9 mouse cellular contexts compared by ENCODE assay signal in genomic region chr12:116585001-116585400, GRCm38 (mm10).
A peak's percentile ranks its signal among the peaks of the same experiment; 100 is the strongest.
DNase-seq lines count a peak whose midpoint lies in the region; ATAC-seq and TF ChIP-seq lines count a peak whose summit lies in the region.
"Had no signal": no experiment of that assay in that cellular context is flagged by ENCODE, and none has a peak within 500 bp of the region (broad histone marks: within the 10 kb centered on the region; RNA-seq: fewer than 3 reads in every experiment).

No protein-coding gene starts in this region.

- H3K4me2 ChIP-seq in liver, postnatal 0 days (ENCODE audit: low read depth, low read length), result no peak overlapping the region

- H3K9ac ChIP-seq in liver, postnatal 0 days (replicated peaks), result no peak overlapping the region

- no peaks in the 10 kb centered on the region for H3K36me3 ChIP-seq in liver, postnatal 0 days (replicated peaks; ENCODE audit: insufficient read depth, low read length)

- no peak for ATAC-seq in liver, postnatal 0 days

- H3K4me1 ChIP-seq in liver, postnatal 0 days (ENCODE audit: insufficient read depth), result no peaks in the 10 kb centered on the region
- H3K4me1 ChIP-seq: megakaryocyte, embryonic 14.5 days had no signal

- TF ChIP-seq CTCF in liver, postnatal 0 days (IDR thresholded peaks at IDR 0.05; ENCODE audit: low read depth), result no peak

- no peaks in the 10 kb centered on the region for H3K27me3 ChIP-seq in liver, postnatal 0 days (ENCODE audit: insufficient read depth, low read length)
- H3K27me3 ChIP-seq: megakaryocyte, embryonic 14.5 days had no signal

- no peak overlapping the region for H3K4me3 ChIP-seq in liver, postnatal 0 days (ENCODE audit: low read depth, low read length)
- H3K4me3 ChIP-seq: megakaryocyte, embryonic 14.5 days had no signal

- WGBS in liver, postnatal 0 days (ENCODE audit: insufficient replicate concordance), result 28% methylated on average over 5 of the region's 5 CpGs

- H3K27ac ChIP-seq in liver, postnatal 0 days (ENCODE audit: low read depth), result no peak overlapping the region

- TF ChIP-seq EP300 in liver, postnatal 0 days (IDR thresholded peaks at IDR 0.05; ENCODE audit: low read depth), result no peak

- H3K9me3 ChIP-seq in liver, postnatal 0 days (ENCODE audit: low read length), result no peaks in the 10 kb centered on the region
- H3K9me3 ChIP-seq: megakaryocyte, embryonic 14.5 days had no signal

- peak; percentile 37 to 46 for DNase-seq in layer of hippocampus, adult 18-20 months (ENCODE audit: low spot score in 2 of 2)
- DNase-seq in layer of hippocampus, postnatal 25 days (ENCODE audit: extremely low spot score in 1 of 2, low spot score in 1 of 2), result no peak
- DNase-seq in adrenal gland, adult 8-10 months, result peak; percentile 34
- DNase-seq in kidney, postnatal 4 days, result peak; percentile 46 to 70
- peak; percentile 53 to 62 for DNase-seq in right cerebral cortex, postnatal 10 days (ENCODE audit: low spot score in 2 of 2)
- DNase-seq in testis, postnatal 10 days (ENCODE audit: low spot score), result no peak
- no peak for DNase-seq in cerebellum, adult 8-10 months
- no peak for DNase-seq in liver, postnatal 0 days

Comparison
In these comparisons a context has a peak if more than half of its experiments do, and no peak if none do; other contexts are left out.
1. DNase-seq: peak in layer of hippocampus, adult 18-20 months (2 of 2), adrenal gland, adult 8-10 months (single experiment), kidney, postnatal 4 days (2 of 2) and right cerebral cortex, postnatal 10 days (2 of 2); none in layer of hippocampus, postnatal 25 days (0 of 2), testis, postnatal 10 days (single experiment), cerebellum, adult 8-10 months (single experiment) and liver, postnatal 0 days (single experiment).